Mouse (Mus musculus): Measurements from ENCODE around the gene Fmo9. TPM values are rescaled to one million over a fixed set of nuclear protein-coding genes. Genes with fewer than 3 reads are reported as not detected.

Fmo9 gene
- polyA plus RNA-seq, 1 experiment from 2014 or later = not detected

Small RNAs within 50 kb of the gene (microRNA-seq; reads per million reads assigned to microRNA genes)
- gene Gm22992 = not detected

Other genes with a start within 250 kb of the Fmo9 start
- not detected in 2 replicates for gene Gm4846, start 184.3 kb downstream of the Fmo9 start, polyA plus RNA-seq (2014; fragmentation: Nextera tagmentation; extraction: Ambion mirVana)
- not detected in 2 replicates for gene Gm4847, start 34.2 kb downstream of the Fmo9 start, polyA plus RNA-seq (2014; fragmentation: Nextera tagmentation; extraction: Ambion mirVana)

All from limb, embryonic 11.5 days (tissue).